20 mouse cellular contexts compared by ENCODE assay signal in genomic region chr13:40967609-40968008, GRCm38 (mm10).
"Had no signal": no experiment of that assay in that cellular context is flagged by ENCODE, and none has a peak within 500 bp of the region (broad histone marks: within the 10 kb centered on the region; RNA-seq: fewer than 3 reads in every experiment).

No protein-coding gene starts in this region.

- ATAC-seq: forebrain, embryonic 13.5 days; forebrain, embryonic 14.5 days; forebrain, embryonic 15.5 days; forebrain, embryonic 16.5 days; forebrain, postnatal 0 days had no signal

- DNase-seq: cerebellum, adult 9-10 months; cerebellum, adult 9-11 months; cerebellum, postnatal 10 days; cerebellum, postnatal 14 days; cerebellum, postnatal 25 days; cerebellum, postnatal 36 days; embryo, embryonic 11 days; forebrain, postnatal 0 days; gastrocnemius, adult 2 months; gastrocnemius, postnatal 10 days; gastrocnemius, postnatal 14 days; gastrocnemius, postnatal 25 days; gastrocnemius, postnatal 36 days; heart, adult 11 months; heart, adult 18-20 months; heart, adult 2 months had no signal
